Mouse (Mus musculus): ENCODE measurements at regions not wholly inside any gene's neighbourhood (a gene's known extent, or its start where the extent isn't known, plus 50 kb on each side); places are given as distances from the start of the nearest gene placed in this dataset.
A peak's percentile ranks its signal among the peaks of the same experiment; 100 is the strongest.

- no peak overlapping the region for H3K9ac ChIP-seq (replicated peaks; ENCODE audit: low read depth)
- no peak overlapping the region for H3K4me3 ChIP-seq (ENCODE audit: low read depth, low read length)
- H3K27ac ChIP-seq (ENCODE audit: low read length): no peak overlapping the region
- ATAC-seq (no peak), DNase-seq (ENCODE audit: low spot score) (no peak)
- no peaks in the 10 kb centered on the region for H3K9me3 ChIP-seq (ENCODE audit: low read length)
- no peaks in the 10 kb centered on the region for H3K36me3 ChIP-seq (ENCODE audit: insufficient read depth, low read length)
- no peaks in the 10 kb centered on the region for H3K4me1 ChIP-seq (ENCODE audit: insufficient read depth, low read depth, low read length)
- 58% methylated on average over 3 of the region's 3 CpGs for WGBS
- no peaks in the 10 kb centered on the region for H3K27me3 ChIP-seq (replicated peaks; ENCODE audit: insufficient read depth, low read length)
- TF ChIP-seq EP300 (IDR thresholded peaks at IDR 0.05): no peak
- TF ChIP-seq CTCF (IDR thresholded peaks at IDR 0.05): no peak
- no peak overlapping the region for H3K4me2 ChIP-seq (replicated peaks; ENCODE audit: low read depth, low read length)
Measured at GRCm38 (mm10) chr9:85112928-85113327, 199.6 kb upstream of the Gm11114 start.

- H3K27ac ChIP-seq (ENCODE audit: low read length): no peak overlapping the region
- no peaks in the 10 kb centered on the region for H3K27me3 ChIP-seq (replicated peaks; ENCODE audit: insufficient read depth, low read length)
- H3K9me3 ChIP-seq (ENCODE audit: low read length): no peaks in the 10 kb centered on the region
- H3K4me1 ChIP-seq (ENCODE audit: insufficient read depth, low read depth, low read length): no peaks in the 10 kb centered on the region
- H3K4me3 ChIP-seq (ENCODE audit: low read depth, low read length): no peak overlapping the region
- no peak for DNase-seq (ENCODE audit: low spot score)
- H3K9ac ChIP-seq (replicated peaks; ENCODE audit: low read depth): no peak overlapping the region
- WGBS: 51% methylated on average over 2 of the region's 2 CpGs
- no peak for ATAC-seq
- TF ChIP-seq EP300 (IDR thresholded peaks at IDR 0.05) (no peak), CTCF (IDR thresholded peaks at IDR 0.05) (no peak)
- no peaks in the 10 kb centered on the region for H3K36me3 ChIP-seq (ENCODE audit: insufficient read depth, low read length)
- no peak overlapping the region for H3K4me2 ChIP-seq (replicated peaks; ENCODE audit: low read depth, low read length)
Measured at GRCm38 (mm10) chr9:85114234-85114633, 198.3 kb upstream of the Gm11114 start.

- Histone ChIP-seq H3K27me3 (replicated peaks; ENCODE audit: insufficient read depth, low read length) (no peaks in the 10 kb centered on the region), H3K9ac (replicated peaks; ENCODE audit: low read depth) (no peak overlapping the region), H3K4me1 (ENCODE audit: insufficient read depth, low read depth, low read length) (no peaks in the 10 kb centered on the region), H3K27ac (ENCODE audit: low read length) (no peak overlapping the region), H3K4me3 (ENCODE audit: low read depth, low read length) (no peak overlapping the region), H3K4me2 (replicated peaks; ENCODE audit: low read depth, low read length) (no peak overlapping the region), H3K36me3 (ENCODE audit: insufficient read depth, low read length) (no peaks in the 10 kb centered on the region), H3K9me3 (ENCODE audit: low read length) (no peaks in the 10 kb centered on the region)
- WGBS: 68% methylated on average over 1 of the region's 1 CpGs
- no peak for TF ChIP-seq EP300 (IDR thresholded peaks at IDR 0.05)
- no peak for TF ChIP-seq CTCF (IDR thresholded peaks at IDR 0.05)
- DNase-seq (ENCODE audit: low spot score) (no peak), ATAC-seq (no peak)
Measured at GRCm38 (mm10) chr9:85120061-85120460, 192.5 kb upstream of the Gm11114 start.

GRCm38 (mm10) chr9:85121059-85121458, 191.5 kb upstream of the Gm11114 start:
- Histone ChIP-seq H3K4me1 (ENCODE audit: insufficient read depth, low read depth, low read length) (no peaks in the 10 kb centered on the region), H3K4me3 (ENCODE audit: low read depth, low read length) (no peak overlapping the region), H3K9ac (replicated peaks; ENCODE audit: low read depth) (no peak overlapping the region), H3K27me3 (replicated peaks; ENCODE audit: insufficient read depth, low read length) (no peaks in the 10 kb centered on the region), H3K4me2 (replicated peaks; ENCODE audit: low read depth, low read length) (no peak overlapping the region), H3K36me3 (ENCODE audit: insufficient read depth, low read length) (no peaks in the 10 kb centered on the region), H3K9me3 (ENCODE audit: low read length) (no peaks in the 10 kb centered on the region), H3K27ac (ENCODE audit: low read length) (no peak overlapping the region)
- DNase-seq (ENCODE audit: low spot score) (no peak), ATAC-seq (no peak)
- no peak for TF ChIP-seq CTCF (IDR thresholded peaks at IDR 0.05)
- TF ChIP-seq EP300 (IDR thresholded peaks at IDR 0.05): no peak

- no peak for DNase-seq (ENCODE audit: low spot score)
- WGBS: 80% methylated on average over 3 of the region's 3 CpGs
- no peak for ATAC-seq
Measured at GRCm38 (mm10) chr9:85123706-85124105, 188.9 kb upstream of the Gm11114 start.

GRCm38 (mm10) chr9:85125775-85126174, 186.8 kb upstream of the Gm11114 start:
- DNase-seq (ENCODE audit: low spot score): no peak
- H3K36me3 ChIP-seq (ENCODE audit: insufficient read depth, low read length): no peaks in the 10 kb centered on the region
- no peak overlapping the region for H3K27ac ChIP-seq (ENCODE audit: low read length)
- H3K4me2 ChIP-seq (replicated peaks; ENCODE audit: low read depth, low read length): no peak overlapping the region
- ATAC-seq: no peak
- TF ChIP-seq CTCF (IDR thresholded peaks at IDR 0.05): no peak
- H3K4me3 ChIP-seq (ENCODE audit: low read depth, low read length): no peak overlapping the region
- no peaks in the 10 kb centered on the region for H3K4me1 ChIP-seq (ENCODE audit: insufficient read depth, low read depth, low read length)
- no peak overlapping the region for H3K9ac ChIP-seq (replicated peaks; ENCODE audit: low read depth)
- no peaks in the 10 kb centered on the region for H3K9me3 ChIP-seq (ENCODE audit: low read length)
- WGBS: 51% methylated on average over 4 of the region's 4 CpGs
- no peaks in the 10 kb centered on the region for H3K27me3 ChIP-seq (replicated peaks; ENCODE audit: insufficient read depth, low read length)

More at GRCm38 (mm10) chr9:85123706-85124105, 188.9 kb upstream of the Gm11114 start:
- H3K9ac ChIP-seq (replicated peaks; ENCODE audit: low read depth): no peak overlapping the region
- no peaks in the 10 kb centered on the region for H3K36me3 ChIP-seq (ENCODE audit: insufficient read depth, low read length)
- TF ChIP-seq CTCF (IDR thresholded peaks at IDR 0.05): no peak
- H3K27ac ChIP-seq (ENCODE audit: low read length): no peak overlapping the region
- H3K9me3 ChIP-seq (ENCODE audit: low read length): no peaks in the 10 kb centered on the region
- H3K27me3 ChIP-seq (replicated peaks; ENCODE audit: insufficient read depth, low read length): no peaks in the 10 kb centered on the region
- no peak overlapping the region for H3K4me3 ChIP-seq (ENCODE audit: low read depth, low read length)
- no peaks in the 10 kb centered on the region for H3K4me1 ChIP-seq (ENCODE audit: insufficient read depth, low read depth, low read length)
- no peak overlapping the region for H3K4me2 ChIP-seq (replicated peaks; ENCODE audit: low read depth, low read length)

- Histone ChIP-seq H3K4me1 (ENCODE audit: insufficient read depth, low read depth, low read length) (no peaks in the 10 kb centered on the region), H3K4me2 (replicated peaks; ENCODE audit: low read depth, low read length) (no peak overlapping the region), H3K9ac (replicated peaks; ENCODE audit: low read depth) (no peak overlapping the region), H3K27me3 (replicated peaks; ENCODE audit: insufficient read depth, low read length) (no peaks in the 10 kb centered on the region), H3K9me3 (ENCODE audit: low read length) (no peaks in the 10 kb centered on the region), H3K36me3 (ENCODE audit: insufficient read depth, low read length) (no peaks in the 10 kb centered on the region), H3K4me3 (ENCODE audit: low read depth, low read length) (no peak overlapping the region), H3K27ac (ENCODE audit: low read length) (no peak overlapping the region)
- peak; percentile 9 for DNase-seq (ENCODE audit: low spot score)
- ATAC-seq: peak; percentile 40; the same call in 1 of the 2 replicates
- 68% methylated on average over 6 of the region's 6 CpGs for WGBS
- TF ChIP-seq CTCF (IDR thresholded peaks at IDR 0.05): no peak
- TF ChIP-seq EP300 (IDR thresholded peaks at IDR 0.05): no peak
Measured at GRCm38 (mm10) chr9:85126541-85126940, 186.0 kb upstream of the Gm11114 start.

Data from lung, postnatal 0 days (tissue).